Mouse (Mus musculus) stomach, embryonic 15.5 days (tissue): ENCODE measurements around the gene Afg1l. TPM values are rescaled to one million over a fixed set of nuclear protein-coding genes. Genes with fewer than 3 reads are reported as not detected.

ENCODE experiments used
- ATAC-seq: fragments of 200-750 bp; cut with Nextera tagmentation; 2 replicates; pipeline ENCODE4 v1.8.0; 2017; ENCODE audit warnings: low read depth, moderate number of reproducible peaks, moderate TSS enrichment; ENCODE audit not compliant: insufficient read depth, low FRiP score
- H3K27ac ChIP-seq: fragments of 300-500 bp; sonication (generic); 2 replicates; pipeline ENCODE4 v1.5.1; 2015; ENCODE audit warnings: mild to moderate bottlenecking, inconsistent platforms
- H3K27me3 ChIP-seq: fragments of 300-500 bp; sonication (generic); replicated peaks from 2 replicates; pipeline ENCODE4 v1.6.1; 2015; ENCODE audit warnings: inconsistent platforms
- H3K36me3 ChIP-seq: fragments of 300-500 bp; sonication (generic); 2 replicates; pipeline ENCODE4 v1.6.1; 2015; ENCODE audit warnings: inconsistent platforms
- H3K4me1 ChIP-seq: fragments of 300-500 bp; sonication (generic); 2 replicates; pipeline ENCODE4 v1.6.1; 2015; ENCODE audit warnings: inconsistent platforms
- H3K4me2 ChIP-seq: fragments of 300-500 bp; sonication (generic); 2 replicates; pipeline ENCODE4 v1.6.1; 2015; ENCODE audit warnings: mild to moderate bottlenecking, inconsistent platforms
- H3K4me3 ChIP-seq: fragments of 300-500 bp; sonication (generic); replicated peaks from 2 replicates; pipeline ENCODE4 v1.5.1; 2015; ENCODE audit warnings: inconsistent platforms
- H3K9ac ChIP-seq: fragments of 300-500 bp; sonication (generic); 2 replicates; pipeline ENCODE4 v1.6.1; 2015; ENCODE audit warnings: inconsistent platforms
- H3K9me3 ChIP-seq: fragments of 300-500 bp; sonication (generic); 2 replicates; pipeline ENCODE4 v1.6.1; 2016; ENCODE audit warnings: inconsistent platforms
- WGBS: fragments of 180-500 bp; shearing (Covaris S2); methylation state at CpG from one replicate; pipeline ENCODE4 v1.1.7; 2015; 5-methylcytosine and 5-hydroxymethylcytosine counted together
- polyA plus RNA-seq: library from polyadenylated mRNA; unstranded; fragments of >200 nt; fragmentation: Nextera tagmentation; extraction: Ambion mirVana; gene quantifications from 2 replicates; pipeline ENCODE4 v1.2.1, GENCODE M21; 2015

The Afg1l gene
- polyA plus RNA-seq, 1 experiment from 2014 or later: 8.9 TPM

DNA sequence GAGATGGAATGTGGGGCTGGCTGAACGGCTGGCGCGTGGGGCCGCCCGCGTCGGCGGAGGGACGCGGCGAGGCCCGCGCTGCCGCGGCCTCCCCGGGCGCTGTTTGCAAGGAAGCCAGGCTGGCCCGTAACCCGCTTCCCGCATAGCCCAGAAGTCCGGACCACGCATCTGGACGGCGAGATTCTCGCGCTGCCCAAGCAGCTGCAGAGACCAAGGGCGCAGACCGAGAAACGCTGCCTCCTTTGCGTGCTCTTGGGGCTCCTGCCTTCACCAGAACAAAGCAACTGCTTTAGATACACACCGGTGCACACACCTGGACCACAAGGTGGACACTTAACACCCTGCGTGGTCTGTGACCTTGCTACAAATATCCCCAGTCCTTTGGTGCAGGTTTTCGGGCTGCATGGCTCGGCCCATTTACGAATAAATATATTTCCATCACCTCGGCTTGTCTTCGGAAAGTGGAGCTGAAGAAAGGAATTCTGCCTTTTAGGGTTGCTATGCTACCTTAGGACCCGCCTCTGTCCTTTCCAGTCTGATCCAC is 200.0 kb downstream of the Afg1l start:
- peak overlapping the region; percentile 57; the same call in 1 of the 2 replicates for H3K9ac ChIP-seq
- no peaks in the 10 kb centered on the region for H3K27me3 ChIP-seq
- under 1% methylated on average over 38 of the region's 38 CpGs for WGBS
- peak overlapping the region; percentile 84 for H3K4me3 ChIP-seq
- peaks cover 19% of the 10 kb centered on the region for H3K4me1 ChIP-seq
- H3K36me3 ChIP-seq: no peaks in the 10 kb centered on the region
- ATAC-seq: no peak
- no peaks in the 10 kb centered on the region for H3K9me3 ChIP-seq
- H3K4me2 ChIP-seq: peak overlapping the region; percentile 99
- peak overlapping the region; percentile 99 for H3K27ac ChIP-seq

DNA sequence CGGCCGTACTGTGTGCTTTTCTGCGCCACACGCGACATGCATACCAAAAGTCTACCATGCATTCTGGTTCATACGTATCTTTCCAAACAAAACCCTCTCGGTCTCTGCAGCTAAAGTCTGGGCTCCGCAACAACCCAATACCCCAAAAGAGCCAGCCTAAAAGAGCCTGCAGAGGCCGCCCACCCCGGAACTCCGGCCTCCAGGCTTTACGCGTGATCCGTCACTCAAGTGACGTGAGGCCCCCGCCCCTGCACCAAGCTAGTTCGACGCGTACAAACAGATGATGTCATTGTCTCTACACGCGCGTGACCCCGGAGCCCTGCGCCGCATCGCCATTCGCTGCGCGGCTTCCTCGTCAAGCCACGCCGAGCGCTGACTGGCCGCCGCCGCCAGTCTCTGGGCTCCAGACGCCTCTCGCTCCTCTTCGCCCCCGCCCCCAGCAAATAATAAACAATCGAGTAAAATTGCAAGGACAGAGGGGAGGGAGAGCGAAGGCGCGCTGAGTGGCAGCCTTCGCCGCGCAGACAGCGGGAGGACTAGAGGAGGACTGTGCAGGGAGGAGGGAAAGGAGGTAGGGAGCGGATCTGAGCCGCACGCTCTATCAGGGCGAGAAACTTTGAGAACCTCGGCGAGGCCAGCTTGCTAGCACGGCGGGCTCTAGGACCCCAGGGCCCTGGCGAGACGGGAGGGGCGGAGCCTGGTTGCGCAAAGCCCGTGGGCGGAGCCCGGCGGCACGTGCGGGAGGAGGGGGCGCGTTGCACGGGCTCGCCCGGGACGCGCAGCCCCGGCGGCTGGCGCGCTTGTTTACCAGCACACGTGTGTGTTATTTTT is 200.7 kb downstream of the Afg1l start:
- Histone ChIP-seq H3K27me3 (no peaks in the 10 kb centered on the region), H3K9ac (peak overlapping the region; percentile 81), H3K4me2 (peak overlapping the region; percentile 99), H3K4me1 (peaks cover 19% of the 10 kb centered on the region), H3K4me3 (peak overlapping the region; percentile 84), H3K27ac (peak overlapping the region; percentile 99), H3K9me3 (no peaks in the 10 kb centered on the region), H3K36me3 (no peaks in the 10 kb centered on the region)
- under 1% methylated on average over 75 of the region's 78 CpGs for WGBS
- ATAC-seq: peak; percentile 90

DNA sequence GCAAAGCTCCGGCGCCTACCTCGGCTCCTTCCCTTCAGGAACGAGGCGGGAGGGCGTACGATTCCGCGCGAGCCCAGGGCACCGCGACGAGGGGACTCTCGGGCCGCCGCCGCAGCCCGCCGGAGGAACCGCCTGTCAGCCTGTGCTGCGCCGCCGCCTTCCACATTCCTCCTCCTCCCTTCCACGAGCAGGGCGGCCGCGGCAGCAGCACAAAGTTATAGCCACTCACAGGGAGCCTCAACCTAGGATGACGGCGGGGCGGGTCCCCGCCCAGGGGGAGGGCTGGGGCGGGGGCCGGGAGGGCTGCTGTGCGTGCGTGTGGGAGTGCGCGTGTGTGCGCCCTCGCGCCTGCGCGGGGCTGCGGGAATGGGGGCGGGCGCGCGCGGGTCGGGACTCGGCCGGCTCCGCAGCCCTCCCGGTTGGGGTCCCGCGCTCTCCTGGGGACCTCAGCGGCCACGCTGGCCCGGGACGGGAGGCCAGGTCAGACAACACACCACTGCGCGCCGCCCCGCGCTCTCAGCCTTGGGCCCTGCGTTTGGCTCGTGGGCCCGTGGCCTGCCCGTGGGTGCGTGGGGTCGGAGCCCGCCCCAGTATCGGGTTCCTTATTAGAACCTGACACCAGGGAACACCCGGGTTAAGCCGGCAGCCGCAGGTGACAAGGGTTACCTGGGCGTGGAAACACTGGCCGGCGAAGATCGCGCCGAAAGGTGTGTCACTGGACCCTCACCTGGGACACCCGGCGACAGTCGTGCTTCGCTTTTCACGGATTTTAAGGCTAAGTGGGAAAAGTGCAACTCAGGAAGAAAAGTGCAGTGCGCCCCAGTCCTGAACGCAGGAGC is 201.6 kb downstream of the Afg1l start, which contains the start of gene Foxo3:
Foxo3 (minus strand) TSS at position 249 of the 839 bp plus-strand sequence.
- peaks cover 26% of the 10 kb centered on the region for H3K4me1 ChIP-seq
- H3K36me3 ChIP-seq: no peaks in the 10 kb centered on the region
- H3K9me3 ChIP-seq: no peaks in the 10 kb centered on the region
- H3K27ac ChIP-seq: peak within 1 kb of the TSS; percentile 99
- no peaks in the 10 kb centered on the region for H3K27me3 ChIP-seq
- peak within 1 kb of the TSS; percentile 84 for H3K4me3 ChIP-seq
- WGBS: under 1% methylated on average over 86 of the region's 88 CpGs
- ATAC-seq: peak; percentile 85
- H3K4me2 ChIP-seq: peak within 1 kb of the TSS; percentile 99
- H3K9ac ChIP-seq: peak within 1 kb of the TSS; percentile 81

DNA sequence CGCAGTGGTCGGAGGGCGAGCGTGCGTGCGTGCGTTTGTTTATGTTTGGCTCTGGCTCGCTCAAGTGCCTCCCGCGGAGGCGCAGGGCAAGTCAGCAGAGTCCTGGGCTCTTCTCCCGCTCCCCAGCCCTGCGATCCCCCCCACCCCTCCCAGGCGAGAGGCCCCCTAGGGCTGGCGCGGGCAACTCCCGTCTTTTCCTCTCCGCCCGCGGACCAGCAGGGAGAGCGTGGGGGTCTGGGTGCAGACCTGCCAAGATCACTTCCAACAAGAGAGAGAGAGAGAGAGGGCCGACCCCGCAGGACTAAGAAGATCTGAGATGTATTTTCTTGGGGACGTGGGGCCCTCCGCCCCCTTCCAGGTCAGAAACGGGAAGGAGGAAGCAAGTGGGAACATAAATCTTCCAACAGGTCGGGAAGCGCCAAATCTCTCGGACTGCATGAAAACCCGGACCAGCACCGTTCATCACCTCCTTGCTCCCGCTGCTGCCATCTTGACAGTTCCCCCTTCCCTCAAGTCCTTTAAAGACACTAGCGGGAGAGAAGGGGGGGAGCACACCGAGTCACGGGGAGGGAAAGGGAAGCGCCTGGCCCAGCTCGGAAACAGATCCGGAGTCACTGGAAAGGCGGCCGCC is 202.4 kb downstream of the Afg1l start:
- ATAC-seq: no peak
- Histone ChIP-seq H3K9ac (peak overlapping the region; percentile 73), H3K27me3 (no peaks in the 10 kb centered on the region), H3K4me2 (peak overlapping the region; percentile 99), H3K9me3 (no peaks in the 10 kb centered on the region), H3K4me3 (peak overlapping the region; percentile 84), H3K27ac (peak overlapping the region; percentile 99), H3K36me3 (no peaks in the 10 kb centered on the region), H3K4me1 (peaks cover 32% of the 10 kb centered on the region)
- under 1% methylated on average over 39 of the region's 40 CpGs for WGBS

DNA sequence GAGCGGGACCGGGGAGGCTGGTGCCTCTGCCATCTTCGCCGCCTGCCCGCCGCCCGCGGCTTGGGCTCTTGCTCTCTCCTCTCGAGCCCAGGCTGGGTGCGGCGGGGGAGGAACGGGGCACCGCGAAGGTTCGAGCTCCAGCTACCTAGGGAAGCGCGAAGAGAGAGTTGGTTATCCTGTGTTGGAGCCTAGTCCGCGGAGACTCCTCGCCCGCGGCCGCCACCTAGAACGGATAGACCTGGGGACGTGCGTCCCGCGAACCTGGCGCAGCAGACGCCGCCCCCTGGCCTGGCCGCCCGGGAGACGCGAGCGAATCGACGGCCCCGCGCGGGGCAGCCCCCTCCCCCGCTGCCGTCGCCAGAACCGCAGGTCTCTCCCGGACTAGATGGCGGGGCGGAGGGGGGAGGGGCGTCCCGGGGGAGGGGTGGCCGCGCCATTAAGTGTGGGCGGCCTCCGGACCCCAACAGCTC is 202.9 kb downstream of the Afg1l start:
- Histone ChIP-seq H3K4me3 (peak overlapping the region; percentile 84), H3K9ac (peak overlapping the region; percentile 73), H3K27ac (peak overlapping the region; percentile 99), H3K36me3 (no peaks in the 10 kb centered on the region), H3K9me3 (no peaks in the 10 kb centered on the region), H3K27me3 (no peaks in the 10 kb centered on the region), H3K4me2 (peak overlapping the region; percentile 99), H3K4me1 (peaks cover 32% of the 10 kb centered on the region)
- WGBS: under 1% methylated on average over 49 of the region's 54 CpGs
- ATAC-seq: no peak

DNA sequence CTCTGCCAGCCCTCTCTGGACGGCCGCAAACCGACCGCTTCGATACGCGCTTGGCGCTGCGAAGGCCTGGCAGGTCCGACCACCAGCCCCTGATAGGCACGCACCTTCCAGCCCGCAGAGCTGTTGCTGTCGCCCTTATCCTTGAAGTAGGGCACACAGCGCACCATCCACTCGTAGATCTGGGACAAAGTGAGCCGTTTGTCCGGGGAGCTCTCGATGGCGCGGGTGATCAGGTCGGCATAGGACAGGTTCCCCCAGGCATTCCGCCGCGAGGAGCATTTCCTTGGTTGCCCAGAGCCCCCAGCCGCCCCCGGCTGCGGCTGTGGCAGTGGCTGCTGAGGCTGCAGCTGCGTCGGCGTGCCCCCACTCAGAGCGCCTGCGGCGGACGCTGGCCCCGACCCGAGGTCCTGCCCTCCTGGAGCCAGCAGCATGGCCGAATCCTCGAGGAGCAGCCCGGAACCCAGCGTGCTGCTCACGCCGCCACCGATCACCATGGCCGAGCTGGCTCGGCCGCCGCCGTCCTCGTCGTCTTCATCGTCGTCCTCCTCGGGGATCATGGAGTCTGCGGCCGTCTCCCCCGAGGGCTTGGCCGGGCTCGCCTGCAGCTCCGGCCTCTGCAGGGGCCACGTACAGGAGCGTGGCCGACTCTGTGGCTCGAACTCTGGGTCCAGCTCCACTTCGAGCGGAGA is 203.5 kb downstream of the Afg1l start:
- Histone ChIP-seq H3K4me2 (peak overlapping the region; percentile 99), H3K4me1 (peaks cover 34% of the 10 kb centered on the region), H3K27ac (peak overlapping the region; percentile 99), H3K36me3 (no peaks in the 10 kb centered on the region), H3K4me3 (peak overlapping the region; percentile 84), H3K27me3 (no peaks in the 10 kb centered on the region), H3K9ac (peak overlapping the region; percentile 73), H3K9me3 (no peaks in the 10 kb centered on the region)
- no peak for ATAC-seq
- WGBS: 7% methylated on average over 65 of the region's 65 CpGs

DNA sequence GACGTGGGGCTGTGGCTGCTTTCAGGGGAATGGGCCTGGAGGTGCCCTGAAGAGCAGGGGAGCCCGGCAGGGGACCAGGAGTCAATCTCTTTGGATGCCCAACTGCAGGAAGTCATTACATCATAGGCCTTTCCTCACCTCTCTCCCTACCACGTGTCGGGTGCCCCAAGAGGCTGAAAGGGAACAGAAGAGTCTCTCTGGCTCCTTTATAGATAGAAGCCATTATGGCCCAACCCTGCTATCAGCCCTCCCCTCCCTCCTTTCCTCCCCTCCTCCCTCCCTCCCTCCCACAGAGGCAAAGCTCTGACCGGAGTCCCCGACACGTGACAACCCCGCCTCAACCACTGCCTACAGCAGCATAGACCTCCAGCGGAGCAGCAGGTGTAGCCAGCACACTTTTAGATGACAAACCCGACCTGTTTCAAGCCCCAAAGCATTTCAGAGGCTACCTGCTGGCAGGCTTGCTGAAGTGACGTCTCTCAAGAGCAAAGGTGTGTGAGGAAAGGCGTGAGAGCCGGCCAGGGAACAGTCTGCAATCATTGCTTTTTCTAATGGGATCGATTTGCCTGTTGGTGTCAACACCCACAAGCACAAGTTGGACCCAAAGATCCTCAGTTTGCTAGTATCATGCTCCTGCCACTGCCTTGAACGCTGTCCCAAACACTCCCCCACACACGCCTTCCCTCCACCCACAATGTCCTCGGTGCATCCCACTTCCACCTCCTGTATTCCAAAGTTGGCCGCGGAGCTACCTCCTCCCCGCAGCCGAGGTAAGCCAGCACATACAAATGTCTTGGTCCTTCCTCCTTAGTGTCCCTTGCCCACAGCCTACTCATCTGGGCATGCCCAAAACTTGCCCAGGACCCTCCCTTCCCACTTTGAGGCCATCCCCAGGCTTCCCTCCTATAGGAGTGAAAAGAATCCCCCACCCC is 204.3 kb downstream of the Afg1l start:
- Histone ChIP-seq H3K4me2 (peak overlapping the region; percentile 99), H3K4me3 (peak overlapping the region; percentile 84), H3K9me3 (no peaks in the 10 kb centered on the region), H3K27ac (0 out of 2 replicates have a peak overlapping the region, but pooled peaks have one; percentile 41), H3K4me1 (peaks cover 41% of the 10 kb centered on the region), H3K9ac (peak overlapping the region; percentile 73; the same call in 1 of the 2 replicates), H3K36me3 (no peaks in the 10 kb centered on the region), H3K27me3 (no peaks in the 10 kb centered on the region)
- 24% methylated on average over 21 of the region's 21 CpGs for WGBS
- no peak for ATAC-seq

DNA sequence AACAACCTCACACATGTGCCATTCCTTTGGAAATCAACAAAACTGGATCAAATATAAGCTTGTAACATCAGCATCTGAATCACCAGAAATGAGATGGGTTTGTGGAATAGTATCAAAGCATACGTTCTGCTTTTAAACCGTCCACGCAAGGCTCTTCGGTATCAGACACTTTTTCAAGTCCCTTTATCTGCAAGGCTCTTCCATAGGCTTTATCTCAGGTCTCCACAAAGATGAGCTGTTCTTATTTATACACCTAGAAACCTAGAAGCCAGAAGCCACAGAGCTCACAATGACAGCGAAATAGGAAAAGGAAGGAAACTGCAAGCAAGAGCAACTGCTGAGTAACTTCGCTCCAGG is 205.0 kb downstream of the Afg1l start:
- H3K27me3 ChIP-seq: no peaks in the 10 kb centered on the region
- H3K4me3 ChIP-seq: peak overlapping the region; percentile 84
- H3K36me3 ChIP-seq: no peaks in the 10 kb centered on the region
- no peak overlapping the region for H3K9ac ChIP-seq
- H3K4me2 ChIP-seq: peak overlapping the region; percentile 99
- 71% methylated on average over 6 of the region's 6 CpGs for WGBS
- peaks cover 41% of the 10 kb centered on the region for H3K4me1 ChIP-seq
- ATAC-seq: no peak
- H3K9me3 ChIP-seq: no peaks in the 10 kb centered on the region
- H3K27ac ChIP-seq: no peak overlapping the region

DNA sequence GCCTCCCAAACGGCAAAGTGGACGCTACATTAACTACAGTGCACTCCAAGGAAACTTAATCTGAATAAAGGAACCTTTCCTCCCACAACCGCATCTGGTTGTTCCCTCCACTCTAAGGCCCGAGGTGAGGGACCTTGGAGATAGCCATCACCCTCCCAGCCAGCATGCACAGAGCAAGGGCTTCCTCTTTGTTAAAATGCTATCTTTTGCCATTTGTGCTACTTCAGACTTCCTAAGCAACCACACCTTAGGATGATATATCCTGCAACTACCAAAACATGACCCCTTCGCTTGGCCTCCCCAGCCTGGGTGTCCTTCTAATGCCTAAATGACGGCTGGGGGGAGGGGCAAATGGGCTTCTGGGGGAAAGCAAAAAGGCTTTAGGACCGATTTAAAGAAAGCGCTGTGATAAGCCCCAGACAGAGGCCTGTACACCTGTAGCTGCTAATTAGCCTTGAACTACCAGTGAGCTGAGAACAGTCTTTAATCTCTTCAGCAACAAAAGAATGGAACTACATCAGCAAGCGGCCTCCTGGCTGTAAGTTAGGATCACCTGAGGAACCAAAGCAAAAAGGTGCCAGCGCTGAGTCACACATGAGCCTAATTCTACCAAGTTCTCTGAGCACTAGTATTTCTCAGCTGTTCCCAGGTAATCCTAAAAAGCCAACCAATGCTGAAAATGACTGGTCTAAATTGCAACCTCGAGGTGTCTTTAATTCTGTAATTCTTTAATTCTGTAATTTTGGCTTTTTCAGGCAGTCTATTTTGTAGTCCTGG is 206.7 kb downstream of the Afg1l start:
- Histone ChIP-seq H3K27me3 (no peaks in the 10 kb centered on the region), H3K9me3 (no peaks in the 10 kb centered on the region), H3K9ac (no peak overlapping the region), H3K27ac (no peak overlapping the region), H3K4me2 (no peak overlapping the region), H3K36me3 (peaks cover 5% of the 10 kb centered on the region), H3K4me3 (no peak overlapping the region), H3K4me1 (peaks cover 43% of the 10 kb centered on the region)
- WGBS: 55% methylated on average over 11 of the region's 11 CpGs
- no peak for ATAC-seq
